Mouse (Mus musculus) lung, postnatal 0 days (tissue): ENCODE data around the gene Col4a4. TPM values are rescaled to one million over a fixed set of nuclear protein-coding genes. Genes with fewer than 3 reads are reported as not detected.

Experiments used
- ATAC-seq: fragments of 200-750 bp; cut with Nextera tagmentation; 2 replicates; pipeline ENCODE4 v1.8.0; 2017; ENCODE audit warnings: moderate library complexity
- DNase-seq: peaks from one replicate; pipeline ENCODE4 v3.0.0-alpha.2; 2016; ENCODE audit warnings: low spot score
- H3K27ac ChIP-seq: fragments of 300-500 bp; sonication (generic); 2 replicates; pipeline ENCODE4 v1.5.1; 2014; ENCODE audit warnings: antibody characterized with exemption, mild to moderate bottlenecking, low read length, mixed read lengths
- H3K27me3 ChIP-seq: fragments of 300-500 bp; sonication (generic); replicated peaks from 2 replicates; pipeline ENCODE4 v1.6.1; 2014; ENCODE audit warnings: low read length, mixed read lengths; ENCODE audit not compliant: insufficient read depth
- H3K36me3 ChIP-seq: fragments of 300-500 bp; sonication (generic); 2 replicates; pipeline ENCODE4 v1.6.1; 2014; ENCODE audit warnings: low read length, mixed read lengths; ENCODE audit not compliant: insufficient read depth
- H3K4me1 ChIP-seq: fragments of 300-500 bp; sonication (generic); 2 replicates; pipeline ENCODE4 v1.6.1; 2014; ENCODE audit warnings: antibody characterized with exemption, low read depth, low read length, mixed read lengths; ENCODE audit not compliant: insufficient read depth
- H3K4me2 ChIP-seq: fragments of 300-500 bp; sonication (generic); replicated peaks from 2 replicates; pipeline ENCODE4 v1.6.1; 2014; ENCODE audit warnings: low read depth, mild to moderate bottlenecking, low read length, moderate library complexity, mixed read lengths
- H3K4me3 ChIP-seq: fragments of 300-500 bp; sonication (generic); 2 replicates; pipeline ENCODE4 v1.5.1; 2014; ENCODE audit warnings: low read depth, low read length
- H3K9ac ChIP-seq: fragments of 300-500 bp; sonication (generic); replicated peaks from 2 replicates; pipeline ENCODE4 v1.6.1; 2014; ENCODE audit warnings: low read depth, mild to moderate bottlenecking
- H3K9me3 ChIP-seq: fragments of 300-500 bp; sonication (generic); 2 replicates; pipeline ENCODE4 v1.6.1; 2016; ENCODE audit warnings: low read length, mixed read lengths
- CTCF ChIP-seq: IDR thresholded peaks from 2 replicates; pipeline ENCODE4 v1.5.1; 2016; ENCODE audit warnings: antibody characterized with exemption, mild to moderate bottlenecking
- EP300 ChIP-seq: IDR thresholded peaks from 2 replicates; pipeline ENCODE4 v1.6.1; 2016; ENCODE audit warnings: antibody characterized with exemption, mild to moderate bottlenecking, control low read depth
- WGBS: fragments of 180-500 bp; shearing (Covaris S2); extraction: QIAGEN DNeasy Blood & Tissue Kit; methylation state at CpG from one replicate; pipeline ENCODE4 v1.1.7; 2014; 5-methylcytosine and 5-hydroxymethylcytosine counted together
- polyA plus RNA-seq: library from polyadenylated mRNA; unstranded; fragments of >200 nt; fragmentation: Nextera tagmentation; extraction: Ambion mirVana; gene quantifications from 2 replicates; pipeline ENCODE4 v1.2.1, GENCODE M21; 2015

Gene Col4a4
- polyA plus RNA-seq, 1 experiment from 2014 or later: 67.3 TPM

- H3K9ac ChIP-seq: no peak overlapping the region
- WGBS: 26% methylated on average over 4 of the region's 4 CpGs
- no peak for ATAC-seq
Observed at GRCm38 (mm10) chr1:82627652-82628051, 41.0 kb upstream of the Col4a4 start.

GRCm38 (mm10) chr1:82625474-82625873, 38.8 kb upstream of the Col4a4 start:
- H3K4me3 ChIP-seq: no peak overlapping the region
- H3K27ac ChIP-seq: no peak overlapping the region
- WGBS: 53% methylated on average over 2 of the region's 2 CpGs
- ATAC-seq (no peak), DNase-seq (no peak)
- no peaks in the 10 kb centered on the region for H3K36me3 ChIP-seq
- H3K4me1 ChIP-seq: no peaks in the 10 kb centered on the region
- H3K9me3 ChIP-seq: no peaks in the 10 kb centered on the region
- TF ChIP-seq EP300 (no peak), CTCF (no peak)
- no peaks in the 10 kb centered on the region for H3K27me3 ChIP-seq
- H3K9ac ChIP-seq: no peak overlapping the region
- no peak overlapping the region for H3K4me2 ChIP-seq

More at GRCm38 (mm10) chr1:82627652-82628051, 41.0 kb upstream of the Col4a4 start:
- Histone ChIP-seq H3K4me1 (no peaks in the 10 kb centered on the region), H3K36me3 (no peaks in the 10 kb centered on the region), H3K9me3 (no peaks in the 10 kb centered on the region), H3K4me3 (no peak overlapping the region), H3K27me3 (no peaks in the 10 kb centered on the region), H3K4me2 (no peak overlapping the region), H3K27ac (no peak overlapping the region)
- no peak for TF ChIP-seq CTCF
- no peak for TF ChIP-seq EP300
- DNase-seq: no peak

- Histone ChIP-seq H3K36me3 (no peaks in the 10 kb centered on the region), H3K4me3 (no peak overlapping the region), H3K4me1 (no peaks in the 10 kb centered on the region), H3K4me2 (no peak overlapping the region), H3K9me3 (no peaks in the 10 kb centered on the region), H3K27ac (no peak overlapping the region), H3K9ac (no peak overlapping the region), H3K27me3 (no peaks in the 10 kb centered on the region)
- 77% methylated on average over 6 of the region's 6 CpGs for WGBS
- ATAC-seq (no peak), DNase-seq (no peak)
- TF ChIP-seq EP300 (no peak), CTCF (no peak)
Observed at GRCm38 (mm10) chr1:82624934-82625333, 38.3 kb upstream of the Col4a4 start.

GRCm38 (mm10) chr1:82619981-82620380, 33.3 kb upstream of the Col4a4 start:
- H3K4me3 ChIP-seq: no peak overlapping the region
- TF ChIP-seq EP300 (no peak), CTCF (no peak)
- no peaks in the 10 kb centered on the region for H3K9me3 ChIP-seq
- ATAC-seq: no peak
- no peak overlapping the region for H3K4me2 ChIP-seq
- 92% methylated on average over 5 of the region's 5 CpGs for WGBS
- H3K27ac ChIP-seq: no peak overlapping the region
- no peak overlapping the region for H3K9ac ChIP-seq
- no peak for DNase-seq
- no peaks in the 10 kb centered on the region for H3K27me3 ChIP-seq
- no peaks in the 10 kb centered on the region for H3K4me1 ChIP-seq
- no peaks in the 10 kb centered on the region for H3K36me3 ChIP-seq

GRCm38 (mm10) chr1:82618592-82618991, 31.9 kb upstream of the Col4a4 start:
- H3K9me3 ChIP-seq: no peaks in the 10 kb centered on the region
- H3K9ac ChIP-seq: no peak overlapping the region
- 73% methylated on average over 5 of the region's 5 CpGs for WGBS
- H3K27ac ChIP-seq: no peak overlapping the region
- no peaks in the 10 kb centered on the region for H3K27me3 ChIP-seq
- no peak for ATAC-seq
- H3K4me3 ChIP-seq: no peak overlapping the region
- no peaks in the 10 kb centered on the region for H3K36me3 ChIP-seq
- H3K4me1 ChIP-seq: no peaks in the 10 kb centered on the region
- no peak for DNase-seq
- H3K4me2 ChIP-seq: no peak overlapping the region
- no peak for TF ChIP-seq CTCF
- no peak for TF ChIP-seq EP300

- TF ChIP-seq EP300: no peak
- no peak for TF ChIP-seq CTCF
- ATAC-seq: no peak
Observed at GRCm38 (mm10) chr1:82618001-82618400, 31.4 kb upstream of the Col4a4 start.

DNA sequence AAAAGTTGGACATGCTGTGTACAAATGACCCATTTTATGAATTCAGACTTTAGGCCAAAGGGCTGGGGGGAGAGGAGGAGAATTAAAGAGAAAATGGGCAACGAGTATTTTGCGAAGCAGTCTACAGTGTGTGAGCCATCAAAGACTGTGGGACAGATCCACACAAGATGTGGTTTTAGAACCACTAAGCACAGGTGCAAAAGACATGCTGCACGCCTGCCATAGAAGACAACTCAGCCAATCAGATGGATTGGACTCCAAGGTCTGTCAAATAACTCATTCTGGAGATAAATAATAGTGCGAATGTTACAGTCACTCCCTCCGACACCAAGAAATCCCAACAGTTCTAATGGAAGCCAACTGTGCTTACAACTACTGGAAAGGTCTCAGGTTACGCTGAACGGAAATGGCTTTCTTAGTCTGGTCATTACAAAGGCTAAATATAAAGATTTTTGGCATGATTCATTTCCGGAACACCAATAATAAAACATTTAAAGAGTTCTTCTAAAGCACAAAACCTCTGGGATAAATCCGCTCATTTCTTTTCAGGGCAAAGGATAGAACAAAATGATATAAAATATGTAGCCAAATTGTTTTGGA, 25.5 kb upstream of the Col4a4 start:
- no peak overlapping the region for H3K27ac ChIP-seq
- H3K9me3 ChIP-seq: no peaks in the 10 kb centered on the region
- 68% methylated on average over 9 of the region's 9 CpGs for WGBS
- no peaks in the 10 kb centered on the region for H3K4me1 ChIP-seq
- DNase-seq (no peak), ATAC-seq (no peak)
- no peak overlapping the region for H3K9ac ChIP-seq
- H3K36me3 ChIP-seq: no peaks in the 10 kb centered on the region
- TF ChIP-seq EP300: no peak
- no peak for TF ChIP-seq CTCF
- no peak overlapping the region for H3K4me2 ChIP-seq
- H3K27me3 ChIP-seq: no peaks in the 10 kb centered on the region
- H3K4me3 ChIP-seq: no peak overlapping the region

More at GRCm38 (mm10) chr1:82618001-82618400, 31.4 kb upstream of the Col4a4 start:
- 67% methylated on average over 5 of the region's 5 CpGs for WGBS
- H3K4me2 ChIP-seq: no peak overlapping the region
- no peak overlapping the region for H3K9ac ChIP-seq
- no peaks in the 10 kb centered on the region for H3K4me1 ChIP-seq
- no peaks in the 10 kb centered on the region for H3K9me3 ChIP-seq
- no peak for DNase-seq
- no peaks in the 10 kb centered on the region for H3K36me3 ChIP-seq
- no peak overlapping the region for H3K4me3 ChIP-seq
- H3K27ac ChIP-seq: no peak overlapping the region
- H3K27me3 ChIP-seq: no peaks in the 10 kb centered on the region
